Mouse (Mus musculus) hindbrain, embryonic 11.5 days (tissue): ENCODE results near the gene Syne1. TPM values are rescaled to one million over a fixed set of nuclear protein-coding genes. Genes with fewer than 3 reads are reported as not detected.

Experiments
- ATAC-seq: fragments of 200-750 bp; cut with Nextera tagmentation; 2 replicates; pipeline ENCODE4 v1.8.0; 2017; ENCODE audit warnings: mild to moderate bottlenecking, moderate TSS enrichment, moderate library complexity; ENCODE audit not compliant: low FRiP score
- DNase-seq: peaks from one replicate; pipeline ENCODE4 v3.0.0-alpha.2; 2015; ENCODE audit warnings: low spot score
- H3K27ac ChIP-seq: fragments of 300-500 bp; sonication (generic); 2 replicates; pipeline ENCODE4 v1.5.1; 2014; ENCODE audit warnings: mild to moderate bottlenecking, low read depth, low read length
- H3K27me3 ChIP-seq: fragments of 300-500 bp; sonication (generic); 2 replicates; pipeline ENCODE4 v1.6.1; 2014; ENCODE audit warnings: mild to moderate bottlenecking, low read length, moderate library complexity, mixed read lengths; ENCODE audit not compliant: control insufficient read depth, insufficient read depth
- H3K36me3 ChIP-seq: fragments of 300-500 bp; sonication (generic); 2 replicates; pipeline ENCODE4 v1.6.1; 2014; ENCODE audit warnings: mild to moderate bottlenecking, low read length, moderate library complexity, mixed read lengths; ENCODE audit not compliant: control insufficient read depth, insufficient read depth
- H3K4me1 ChIP-seq: fragments of 300-500 bp; sonication (generic); replicated peaks from 2 replicates; pipeline ENCODE4 v1.6.1; 2014; ENCODE audit warnings: low read length, mixed read lengths; ENCODE audit not compliant: control insufficient read depth, insufficient read depth
- H3K4me2 ChIP-seq: fragments of 300-500 bp; sonication (generic); replicated peaks from 2 replicates; pipeline ENCODE4 v1.6.1; 2014; ENCODE audit warnings: mild to moderate bottlenecking, low read depth, low read length
- H3K4me3 ChIP-seq: fragments of 300-500 bp; sonication (generic); 2 replicates; pipeline ENCODE4 v1.5.1; 2014; ENCODE audit warnings: low read depth, low read length
- H3K9ac ChIP-seq: fragments of 300-500 bp; sonication (generic); 2 replicates; pipeline ENCODE4 v1.6.1; 2014; ENCODE audit warnings: low read depth, low read length
- H3K9me3 ChIP-seq: fragments of 300-500 bp; sonication (generic); 2 replicates; pipeline ENCODE4 v1.6.1; 2016; ENCODE audit warnings: low read length; ENCODE audit not compliant: control insufficient read depth
- WGBS: fragments of 180-500 bp; shearing (Covaris S2); extraction: QIAGEN DNeasy Blood & Tissue Kit; methylation state at CpG from one replicate; pipeline ENCODE4 v1.1.7; 2014; 5-methylcytosine and 5-hydroxymethylcytosine counted together
- polyA plus RNA-seq: library from polyadenylated mRNA; unstranded; fragments of >200 nt; fragmentation: Nextera tagmentation; extraction: Ambion mirVana; gene quantifications from 2 replicates; pipeline ENCODE4 v1.2.1, GENCODE M21; 2014

Syne1 gene
- polyA plus RNA-seq, 1 experiment from 2014 or later = 6.3 TPM

DNA sequence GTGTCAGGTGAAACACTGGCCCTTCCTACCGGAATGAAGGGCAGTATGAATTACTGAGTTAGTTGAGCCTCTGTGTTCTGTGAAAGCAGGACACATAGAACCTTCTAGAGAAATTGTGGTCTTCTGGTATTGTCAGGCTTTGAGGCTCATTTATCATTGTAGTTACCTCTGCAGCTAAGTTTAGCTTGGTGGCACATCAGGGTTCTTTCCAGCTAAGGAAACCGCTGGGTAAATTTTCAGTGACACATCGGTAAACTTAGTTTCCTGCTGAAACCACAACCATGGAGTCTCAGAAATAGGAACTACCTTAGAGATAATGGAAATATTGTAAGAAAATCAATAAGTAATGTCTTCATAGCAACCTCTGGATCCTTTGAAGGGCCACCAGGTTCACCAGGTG lies 573.9 kb downstream of the Syne1 start:
- no peaks in the 10 kb centered on the region for H3K36me3 ChIP-seq
- H3K9ac ChIP-seq = no peak overlapping the region
- no peaks in the 10 kb centered on the region for H3K27me3 ChIP-seq
- H3K9me3 ChIP-seq = no peaks in the 10 kb centered on the region
- H3K4me1 ChIP-seq = no peaks in the 10 kb centered on the region
- H3K4me3 ChIP-seq = no peak overlapping the region
- H3K4me2 ChIP-seq = no peak overlapping the region
- 91% methylated on average over 3 of the region's 3 CpGs for WGBS
- no peak for ATAC-seq
- no peak overlapping the region for H3K27ac ChIP-seq
- no peak for DNase-seq

- DNase-seq = no peak
- H3K4me3 ChIP-seq = no peak overlapping the region
- H3K9ac ChIP-seq = no peak overlapping the region
- no peaks in the 10 kb centered on the region for H3K4me1 ChIP-seq
- no peak overlapping the region for H3K4me2 ChIP-seq
- H3K27ac ChIP-seq = no peak overlapping the region
- H3K27me3 ChIP-seq = no peaks in the 10 kb centered on the region
- ATAC-seq = no peak
- no peaks in the 10 kb centered on the region for H3K9me3 ChIP-seq
- H3K36me3 ChIP-seq = no peaks in the 10 kb centered on the region
- 93% methylated on average over 2 of the region's 2 CpGs for WGBS
Measured at GRCm38 (mm10) chr10:4976557-4976956, 574.7 kb downstream of the Syne1 start.

DNA sequence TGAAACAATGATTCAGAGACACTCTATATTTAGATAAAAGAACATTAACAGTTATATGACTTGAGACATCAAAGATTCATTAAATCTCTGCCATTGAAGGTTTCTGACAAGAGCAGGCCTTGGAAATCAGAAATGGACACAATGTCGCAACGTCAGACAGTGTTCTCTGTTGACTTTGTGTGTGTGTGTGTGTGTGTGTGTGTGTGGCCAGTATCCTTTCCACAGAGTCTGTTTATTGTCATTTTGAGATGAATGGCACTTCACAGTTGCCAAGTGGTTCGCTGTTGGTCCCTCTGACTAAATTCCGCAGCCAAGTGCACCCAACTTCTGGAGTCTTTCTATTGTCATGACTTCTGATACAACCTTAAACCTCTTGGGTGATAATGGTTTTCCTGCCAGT lies 577.0 kb downstream of the Syne1 start:
- ATAC-seq (no peak), DNase-seq (no peak)
- WGBS = 89% methylated on average over 4 of the region's 4 CpGs
- Histone ChIP-seq H3K27me3 (no peaks in the 10 kb centered on the region), H3K9ac (no peak overlapping the region), H3K9me3 (no peaks in the 10 kb centered on the region), H3K36me3 (no peaks in the 10 kb centered on the region), H3K4me2 (no peak overlapping the region), H3K27ac (no peak overlapping the region), H3K4me1 (no peaks in the 10 kb centered on the region), H3K4me3 (no peak overlapping the region)

DNA sequence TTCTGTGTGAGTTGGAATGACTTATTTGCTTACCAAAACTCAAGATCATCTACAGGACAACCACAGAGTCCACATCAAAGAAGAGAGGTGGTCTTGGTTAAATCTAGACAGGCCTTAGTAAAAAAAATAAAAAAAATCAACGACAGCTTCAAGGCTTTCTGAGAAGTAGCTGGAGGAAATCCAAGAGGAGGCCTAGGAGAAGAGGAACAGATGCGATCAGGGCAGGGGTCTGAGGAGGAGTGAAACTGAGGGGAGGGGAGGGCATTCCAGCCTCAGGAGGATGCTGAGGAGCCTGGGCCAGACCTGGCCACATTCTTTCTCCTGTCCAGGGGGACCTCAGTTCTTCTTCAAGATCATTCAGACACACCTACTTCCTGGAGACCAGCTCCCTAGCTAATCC lies 579.3 kb downstream of the Syne1 start:
- H3K4me3 ChIP-seq = no peak overlapping the region
- DNase-seq (no peak), ATAC-seq (no peak)
- H3K36me3 ChIP-seq = no peaks in the 10 kb centered on the region
- H3K4me1 ChIP-seq = no peaks in the 10 kb centered on the region
- H3K27ac ChIP-seq = no peak overlapping the region
- no peaks in the 10 kb centered on the region for H3K9me3 ChIP-seq
- H3K9ac ChIP-seq = no peak overlapping the region
- no peaks in the 10 kb centered on the region for H3K27me3 ChIP-seq
- WGBS = 60% methylated on average over 2 of the region's 2 CpGs
- no peak overlapping the region for H3K4me2 ChIP-seq

DNA sequence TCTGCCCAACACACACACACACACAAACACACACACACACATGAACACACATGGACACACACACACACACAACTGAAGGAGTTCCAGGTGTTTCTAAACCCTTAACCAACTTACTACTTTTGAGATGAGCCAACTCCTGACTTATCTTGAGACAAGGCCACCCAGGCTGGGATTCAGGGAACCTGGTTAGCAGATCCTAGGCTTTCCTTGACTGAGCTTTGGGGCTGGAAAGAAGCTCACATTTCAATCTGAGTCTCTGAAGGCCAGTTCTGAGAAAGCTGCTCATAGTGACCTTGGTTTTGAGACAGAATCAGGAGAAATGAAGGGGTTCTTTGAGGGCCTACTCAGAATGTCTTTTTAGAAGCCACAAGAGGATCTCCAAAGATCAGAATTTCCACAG lies 579.7 kb downstream of the Syne1 start:
- Histone ChIP-seq H3K4me2 (no peak overlapping the region), H3K27me3 (no peaks in the 10 kb centered on the region)
- ATAC-seq = no peak

GRCm38 (mm10) chr10:4971156-4971555 lies 580.1 kb downstream of the Syne1 start:
- no peak overlapping the region for H3K4me2 ChIP-seq
- ATAC-seq = no peak
- no peaks in the 10 kb centered on the region for H3K27me3 ChIP-seq

More for the DNA sequence above, 579.7 kb downstream of the Syne1 start:
- DNase-seq = no peak
- H3K36me3 ChIP-seq = no peaks in the 10 kb centered on the region
- no peaks in the 10 kb centered on the region for H3K9me3 ChIP-seq
- no peak overlapping the region for H3K27ac ChIP-seq
- no peaks in the 10 kb centered on the region for H3K4me1 ChIP-seq
- no peak overlapping the region for H3K4me3 ChIP-seq
- H3K9ac ChIP-seq = no peak overlapping the region

More at GRCm38 (mm10) chr10:4971156-4971555, 580.1 kb downstream of the Syne1 start:
- H3K27ac ChIP-seq = no peak overlapping the region
- no peak overlapping the region for H3K9ac ChIP-seq
- WGBS = 75% methylated on average over 7 of the region's 7 CpGs
- no peak overlapping the region for H3K4me3 ChIP-seq
- H3K36me3 ChIP-seq = no peaks in the 10 kb centered on the region
- H3K4me1 ChIP-seq = no peaks in the 10 kb centered on the region
- no peak for DNase-seq
- no peaks in the 10 kb centered on the region for H3K9me3 ChIP-seq

Other genes starting within 250 kb of the Syne1 start
- gene Myct1, start 42.3 kb upstream of the Syne1 start, polyA plus RNA-seq = 2.0 and 2.7 TPM in 2 replicates
- 0.76 and 1.0 TPM in 2 replicates for gene Vip, start 87.7 kb upstream of the Syne1 start, polyA plus RNA-seq